Mouse (Mus musculus) heart, postnatal 25 days (tissue): ENCODE results near the gene Gm13691. TPM values are rescaled to one million over a fixed set of nuclear protein-coding genes. Genes with fewer than 3 reads are reported as not detected.
"Not testable (repeated sequence)": the region's sequence is repeated elsewhere in the genome, so short reads cannot be mapped to it uniquely, and the experiment has no call there.

Experiments used
- DNase-seq: peaks from one replicate; pipeline ENCODE4 v3.0.0; 2022; ENCODE audit warnings: low spot score
- intact Hi-C: fragments of 180-260 bp; cut with DNase I; formaldehyde crosslinking; loops from one replicate; pipeline ENCODE4 v1.15.1; 2025
- total RNA-seq, 2 experiments: library from RNA; stranded (reverse); gene quantifications; 2 replicates each; pipeline ENCODE4 v1.2.3; 2021

Gene Gm13691
- total RNA-seq, 2 experiments from 2014 or later, result 0.67 to 0.68 TPM

DNA sequence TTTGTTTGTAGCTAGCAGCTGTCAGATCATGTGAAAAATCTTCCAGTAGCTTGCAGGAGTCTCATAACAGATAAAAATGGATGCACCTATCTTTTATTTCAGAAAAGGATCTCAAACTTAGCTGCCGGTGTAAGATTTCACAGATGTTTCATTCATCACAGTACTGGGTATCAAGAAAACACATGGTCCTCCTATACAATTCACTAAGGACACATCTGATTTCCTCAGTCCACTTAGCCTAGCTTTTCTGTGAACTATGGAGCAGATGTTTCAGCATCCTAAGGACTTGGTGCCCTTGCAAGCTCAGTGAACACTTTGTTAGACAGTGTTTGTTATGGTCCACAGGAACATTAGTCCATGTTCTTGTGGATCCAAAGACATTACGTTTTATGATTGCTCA lies 33.0 kb downstream of the Gm13691 start:
- no peak for DNase-seq
- intact Hi-C loops, result no loop called here

DNA sequence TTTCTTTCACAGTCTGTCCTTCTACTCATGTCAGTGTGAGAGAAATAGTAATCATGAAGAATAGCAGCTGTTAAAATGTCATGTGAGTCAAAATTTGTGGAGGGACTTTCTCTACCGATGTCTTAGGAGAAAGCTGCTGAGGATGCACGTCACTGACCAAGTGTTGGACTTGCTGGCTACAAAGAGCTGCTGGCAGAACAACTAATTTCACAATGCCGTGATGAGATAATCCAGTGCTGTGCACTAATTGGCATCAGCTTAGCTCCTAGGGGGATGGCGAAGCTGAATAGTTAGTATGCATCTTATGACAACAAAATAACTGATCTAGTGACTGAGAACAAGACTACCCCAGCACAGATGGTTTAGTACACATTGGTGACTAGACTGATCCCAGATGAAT lies 34.9 kb downstream of the Gm13691 start:
- DNase-seq, result peak; percentile 52
- intact Hi-C loops, result no loop called here

GRCm38 (mm10) chr2:84032505-84032904 lies 42.2 kb downstream of the Gm13691 start:
- no peak for DNase-seq
- intact Hi-C loops, result no loop called here

GRCm38 (mm10) chr2:84035997-84036396 lies 45.6 kb downstream of the Gm13691 start:
- intact Hi-C loops, result loop anchor here (2.0 kb wide), 1 partner anchor 395 kb away; no protein-coding TSS in a partner anchor
- no peak for DNase-seq

- DNase-seq, result no peak
These were observed 47.0 kb downstream of the Gm13691 start for GRCm38 (mm10) chr2:84037304-84037703.

DNA sequence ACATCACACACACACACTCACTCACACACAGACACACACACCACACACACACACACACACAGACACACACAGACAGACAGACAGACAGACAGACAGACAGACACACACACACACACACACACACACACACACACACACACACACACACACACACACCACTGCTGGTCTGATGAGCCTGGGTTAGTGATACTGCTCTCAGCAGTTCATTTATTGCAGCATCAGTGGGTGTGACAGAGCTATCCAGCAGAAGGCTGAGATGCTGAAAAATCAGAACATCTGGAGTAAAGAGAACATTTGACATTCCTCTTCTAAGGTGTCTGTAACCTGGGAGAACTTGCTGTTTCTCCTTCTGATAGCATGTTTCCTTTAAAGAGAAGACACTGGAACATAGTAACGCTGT lies 47.6 kb downstream of the Gm13691 start:
- intact Hi-C loops, result loop anchor here (2.0 kb wide), 1 partner anchor 393 kb away; no protein-coding TSS in a partner anchor
- not testable (repeated sequence) for DNase-seq

More at GRCm38 (mm10) chr2:84037304-84037703, 47.0 kb downstream of the Gm13691 start:
- intact Hi-C loops, result loop anchor here (2.0 kb wide), 1 partner anchor 393 kb away; no protein-coding TSS in a partner anchor

GRCm38 (mm10) chr2:84039277-84039676 lies 48.9 kb downstream of the Gm13691 start:
- intact Hi-C loops, result no loop called here
- DNase-seq, result no peak

Other genes with a start within 250 kb of the Gm13691 start
- 1 to 10 TPM in 1 of 2 experiments, under 1 TPM in 1; 0.81 to 1.4 TPM for gene Fam171b, start 177.9 kb upstream of the Gm13691 start, total RNA-seq
- gene Zswim2, start 49.3 kb upstream of the Gm13691 start, total RNA-seq, result not detected
- gene Gm13698, start 34.9 kb upstream of the Gm13691 start, total RNA-seq, result under 1 TPM; 0.67 to 0.68 TPM
- gene Gm13693, start 29.1 kb upstream of the Gm13691 start, total RNA-seq, result under 1 TPM; 0.67 to 0.68 TPM
- gene Gm13695, start 23.2 kb upstream of the Gm13691 start, total RNA-seq, result under 1 TPM; 0.67 to 0.68 TPM
- gene Gm13696, start 17.4 kb upstream of the Gm13691 start, total RNA-seq, result under 1 TPM; 0.67 to 0.68 TPM
- gene Gm13694, start 11.6 kb upstream of the Gm13691 start, total RNA-seq, result under 1 TPM; 0.67 to 0.68 TPM
- under 1 TPM; 0.67 to 0.68 TPM for gene Gm13697, start 5.8 kb upstream of the Gm13691 start, total RNA-seq